Mouse (Mus musculus) ES-Bruce4 (cell line): ENCODE results near the gene Pacrg.

Experiments used
- CTCF ChIP-seq: IDR thresholded peaks from one replicate; pipeline ENCODE4 v1.8.1; 2011; ENCODE audit warnings: low read depth, low read length
- POLR2A ChIP-seq: IDR thresholded peaks from one replicate; pipeline ENCODE4 v1.8.1; 2011; ENCODE audit warnings: low read length; ENCODE audit not compliant: insufficient read depth

DNA sequence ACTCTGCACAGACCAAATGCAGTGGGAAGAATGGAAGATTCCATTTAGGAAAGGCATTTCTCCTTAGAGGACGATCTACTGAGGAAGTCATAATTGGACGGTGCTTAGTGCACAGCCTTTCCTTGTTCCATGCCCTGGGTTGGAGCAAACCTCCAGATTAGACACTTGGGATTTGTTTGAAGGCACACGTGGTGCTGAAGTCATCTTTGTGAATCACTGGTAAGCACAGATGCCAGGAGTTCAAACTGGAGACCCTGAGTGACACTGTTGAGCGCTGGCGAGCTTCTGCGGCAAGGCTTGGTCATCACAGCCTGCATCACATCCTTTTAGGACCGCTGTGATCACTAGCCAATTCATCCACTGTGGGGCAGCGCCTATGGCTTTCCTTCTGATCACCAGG is 385.7 kb downstream of the Pacrg start:
- TF ChIP-seq CTCF (no peak), POLR2A (no peak)
